Mouse (Mus musculus) megakaryocyte, embryonic 14.5 days (primary cell): ENCODE measurements around the gene St6gal1.

Experiments
- FLI1 ChIP-seq: IDR thresholded peaks from 2 replicates; pipeline ENCODE4 v1.6.1; 2012; ENCODE audit warnings: low read length, inconsistent platforms, mixed read lengths
- GATA1 ChIP-seq: IDR thresholded peaks from 3 replicates; pipeline ENCODE4 v1.6.1; 2012; ENCODE audit warnings: mixed read lengths, low read length, inconsistent platforms, borderline replicate concordance

GRCm38 (mm10) chr16:23264999-23265398, 40.5 kb downstream of the St6gal1 start:
- TF ChIP-seq GATA1 (no peak), FLI1 (no peak)
